Mouse (Mus musculus) kidney, postnatal 14 days (tissue): ENCODE measurements around the gene Parn.
A peak's percentile ranks its signal among the peaks of the same experiment; 100 is the strongest.

ENCODE experiments used
- DNase-seq: peaks from one replicate; pipeline ENCODE4 v3.0.0; 2022; ENCODE audit warnings: mixed read lengths

Parn gene

GRCm38 (mm10) chr16:13621745-13622507, 46.0 kb downstream of the Parn start:
- DNase-seq, result no peak

- no peak for DNase-seq
Observed at GRCm38 (mm10) chr16:13620194-13620593, 47.8 kb downstream of the Parn start.

- no peak for DNase-seq
Observed at GRCm38 (mm10) chr16:13615276-13615675, 52.7 kb downstream of the Parn start.

- DNase-seq, result no peak
Observed at GRCm38 (mm10) chr16:13612571-13612970, 55.4 kb downstream of the Parn start.

GRCm38 (mm10) chr16:13612058-13612457, 55.9 kb downstream of the Parn start:
- DNase-seq, result no peak

GRCm38 (mm10) chr16:13611399-13611798, 56.6 kb downstream of the Parn start:
- peak; percentile 58 for DNase-seq

- DNase-seq, result peak; percentile 61
Observed at GRCm38 (mm10) chr16:13610951-13611381, 57.0 kb downstream of the Parn start.

- no peak for DNase-seq
Observed at GRCm38 (mm10) chr16:13608705-13609085, 59.3 kb downstream of the Parn start.

GRCm38 (mm10) chr16:13607987-13608704, 59.8 kb downstream of the Parn start:
- no peak for DNase-seq

- no peak for DNase-seq
Observed at GRCm38 (mm10) chr16:13602779-13603178, 65.2 kb downstream of the Parn start.

GRCm38 (mm10) chr16:13589049-13589408, 78.9 kb downstream of the Parn start:
- DNase-seq, result no peak

GRCm38 (mm10) chr16:13588182-13589048, 79.6 kb downstream of the Parn start:
- no peak for DNase-seq

- DNase-seq, result peak; percentile 37
Observed at GRCm38 (mm10) chr16:13585234-13585633, 82.7 kb downstream of the Parn start.

- DNase-seq, result no peak
Observed at GRCm38 (mm10) chr16:13580784-13581183, 87.2 kb downstream of the Parn start.

GRCm38 (mm10) chr16:13580016-13580415, 88.0 kb downstream of the Parn start:
- peak; percentile 17 for DNase-seq

- no peak for DNase-seq
Observed at GRCm38 (mm10) chr16:13575306-13575705, 92.7 kb downstream of the Parn start.

GRCm38 (mm10) chr16:13568280-13568679, 99.7 kb downstream of the Parn start:
- DNase-seq, result no peak

- no peak for DNase-seq
Observed at GRCm38 (mm10) chr16:13567614-13568013, 100.4 kb downstream of the Parn start.

- DNase-seq, result no peak
Observed at GRCm38 (mm10) chr16:13566351-13566750, 101.6 kb downstream of the Parn start.

- no peak for DNase-seq
Observed at GRCm38 (mm10) chr16:13565291-13565690, 102.7 kb downstream of the Parn start.

- DNase-seq, result no peak
Observed at GRCm38 (mm10) chr16:13557784-13558183, 110.2 kb downstream of the Parn start.

GRCm38 (mm10) chr16:13556954-13557470, 111.0 kb downstream of the Parn start:
- DNase-seq, result no peak

- DNase-seq, result no peak
Observed at GRCm38 (mm10) chr16:13556446-13556845, 111.5 kb downstream of the Parn start.
